Comparison of ENCODE assay signal across 8 mouse cellular contexts in genomic region chr2:91324761-91325421, GRCm38 (mm10).
A peak's percentile ranks its signal among the peaks of the same experiment; 100 is the strongest.
DNase-seq lines count a peak whose midpoint lies in the region; ATAC-seq lines count a peak whose summit lies in the region.

No protein-coding gene starts in this region.

- peak; percentile 75 for ATAC-seq in frontal cortex, adult (ENCODE audit: low TSS enrichment)
- no peak for ATAC-seq in activated CD4-positive, CD25-positive, alpha-beta regulatory T cell, adult 4 months

- no peak for DNase-seq in frontal cortex, postnatal 25 days (ENCODE audit: low spot score in 2 of 2)
- peak; percentile 68 for DNase-seq in brain, adult 2 months (ENCODE audit: low read depth, low spot score)
- DNase-seq in frontal cortex, postnatal 36 days (ENCODE audit: low spot score in 2 of 2): peak; percentile 46 to 55
- peak; percentile 72 for DNase-seq in lung, postnatal 25 days (ENCODE audit: low spot score)
- no peak for DNase-seq in spleen, postnatal 14 days (ENCODE audit: low spot score in 2 of 2)
- no peak for DNase-seq in thymus, postnatal 25 days

Comparison
In these comparisons a context has a peak if more than half of its experiments do, and no peak if none do; other contexts are left out.
1. DNase-seq: peak in brain, adult 2 months (single experiment), frontal cortex, postnatal 36 days (2 of 2) and lung, postnatal 25 days (single experiment); none in frontal cortex, postnatal 25 days (0 of 2), spleen, postnatal 14 days (0 of 2) and thymus, postnatal 25 days (single experiment).